Mouse (Mus musculus): ENCODE measurements around the gene Setd3. TPM values are rescaled to one million over a fixed set of nuclear protein-coding genes. Genes with fewer than 3 reads are reported as not detected.

Setd3 gene
- polyA plus RNA-seq, 1 experiment: 16.3 TPM

- TF ChIP-seq GATA1 (IDR thresholded peaks at IDR 0.05; ENCODE audit: low read length): no peak
Measured at GRCm38 (mm10) chr12:108078122-108078752, 100.9 kb downstream of the Setd3 start.

GRCm38 (mm10) chr12:108072907-108073306 is 106.2 kb downstream of the Setd3 start:
- TF ChIP-seq GATA1 (IDR thresholded peaks at IDR 0.05; ENCODE audit: low read length): no peak

GRCm38 (mm10) chr12:108070685-108071662 is 108.1 kb downstream of the Setd3 start:
- no peak for TF ChIP-seq GATA1 (IDR thresholded peaks at IDR 0.05; ENCODE audit: low read length)

- no peak for TF ChIP-seq GATA1 (IDR thresholded peaks at IDR 0.05; ENCODE audit: low read length)
Measured at GRCm38 (mm10) chr12:108069504-108069903, 109.6 kb downstream of the Setd3 start.

GRCm38 (mm10) chr12:108067811-108068375 is 111.2 kb downstream of the Setd3 start:
- no peak for TF ChIP-seq GATA1 (IDR thresholded peaks at IDR 0.05; ENCODE audit: low read length)

- TF ChIP-seq GATA1 (IDR thresholded peaks at IDR 0.05; ENCODE audit: low read length): no peak
Measured at GRCm38 (mm10) chr12:108067231-108067630, 111.9 kb downstream of the Setd3 start.

GRCm38 (mm10) chr12:108064396-108064998 is 114.6 kb downstream of the Setd3 start:
- no peak for TF ChIP-seq GATA1 (IDR thresholded peaks at IDR 0.05; ENCODE audit: low read length)

GRCm38 (mm10) chr12:108063986-108064385 is 115.1 kb downstream of the Setd3 start:
- no peak for TF ChIP-seq GATA1 (IDR thresholded peaks at IDR 0.05; ENCODE audit: low read length)

- TF ChIP-seq GATA1 (IDR thresholded peaks at IDR 0.05; ENCODE audit: low read length): no peak
Measured at GRCm38 (mm10) chr12:108062137-108062536, 117.0 kb downstream of the Setd3 start.

- TF ChIP-seq GATA1 (IDR thresholded peaks at IDR 0.05; ENCODE audit: low read length): no peak
Measured at GRCm38 (mm10) chr12:108061661-108062060, 117.5 kb downstream of the Setd3 start.

Other genes with a start within 250 kb of the Setd3 start
- not detected in 2 replicates for gene Bcl11b, start 175.7 kb downstream of the Setd3 start, polyA plus RNA-seq (2012)
- 159 and 175 TPM in 2 replicates for gene Ccnk, start 265 bp upstream of the Setd3 start, polyA plus RNA-seq (2012)
- gene Ccdc85c, start 96.1 kb upstream of the Setd3 start, polyA plus RNA-seq (2012): not detected in 2 replicates
- not detected in 2 replicates for gene Hhipl1, start 127.0 kb upstream of the Setd3 start, polyA plus RNA-seq (2012)
- not detected in 2 replicates for gene Cyp46a1, start 155.1 kb upstream of the Setd3 start, polyA plus RNA-seq (2012)
- not detected in 2 replicates for gene Eml1, start 191.6 kb upstream of the Setd3 start, polyA plus RNA-seq (2012)

Data from G1E-ER4 (cell line).